In the genomic region with DNA sequence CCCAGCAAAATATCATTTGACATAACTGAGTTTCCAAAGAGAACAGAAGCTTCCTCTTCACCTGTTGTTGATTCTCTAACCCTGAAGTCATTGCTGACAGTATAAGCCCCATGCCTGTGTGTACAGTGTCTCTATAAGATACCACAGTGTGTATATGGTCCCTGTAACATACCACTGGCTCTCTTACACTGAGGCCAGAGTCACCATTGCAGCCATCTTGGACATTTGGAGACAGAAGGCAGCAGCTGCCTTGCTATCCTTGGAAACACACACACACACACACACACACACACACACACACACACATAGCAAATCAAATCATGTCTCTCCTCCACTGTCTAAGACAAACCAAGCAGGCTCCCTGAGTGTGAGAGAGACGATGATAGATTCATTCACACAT, we compare ENCODE assay signal across 14 mouse cellular contexts.
"Had no signal": no experiment of that assay in that cellular context is flagged by ENCODE, and none has a peak within 500 bp of the region (broad histone marks: within the 10 kb centered on the region; RNA-seq: fewer than 3 reads in every experiment).

No protein-coding gene starts in this region.

- H3K27ac ChIP-seq: liver, embryonic 12.5 days; macrophage had no signal

- H3K4me1 ChIP-seq: liver, embryonic 12.5 days; megakaryocyte, embryonic 14.5 days had no signal

- H3K36me3 ChIP-seq: limb, embryonic 15.5 days; liver, embryonic 12.5 days had no signal

- DNase-seq: kidney, adult 8-10 months; kidney, postnatal 25 days; layer of hippocampus, adult 9-11 months; lung, embryonic 14.5 days; lung, postnatal 10 days; right cerebral cortex, postnatal 14 days; thymus, postnatal 4 days had no signal

- H3K9me3 ChIP-seq: limb, embryonic 15.5 days; liver, embryonic 12.5 days had no signal

- ATAC-seq: intestine, postnatal 0 days; liver, embryonic 12.5 days; midbrain, embryonic 16.5 days had no signal

- H3K4me3 ChIP-seq: limb, embryonic 15.5 days; liver, embryonic 12.5 days; megakaryocyte, embryonic 14.5 days had no signal

- H3K27me3 ChIP-seq: limb, embryonic 15.5 days; liver, embryonic 12.5 days; megakaryocyte, embryonic 14.5 days had no signal

- H3K4me2 ChIP-seq: limb, embryonic 15.5 days; liver, embryonic 12.5 days; lung, embryonic 14.5 days; midbrain, embryonic 11.5 days had no signal

- H3K9ac ChIP-seq: limb, embryonic 15.5 days; liver, embryonic 12.5 days; lung, embryonic 14.5 days had no signal
